Mouse (Mus musculus): Measurements from ENCODE around the gene Hsd17b2.

- TF ChIP-seq CTCF (IDR thresholded peaks at IDR 0.05; ENCODE audit: extremely low read depth, insufficient read length, insufficient replicate concordance, low read depth, low read length), result no peak
- TF ChIP-seq POLR2A (IDR thresholded peaks at IDR 0.05; ENCODE audit: low read depth, low read length), result no peak
These were observed 6.1 kb upstream of the Hsd17b2 start for GRCm38 (mm10) chr8:117695636-117696035.

Data from small intestine, adult 2 months (tissue).